Mouse (Mus musculus) heart, postnatal 0 days (tissue): Measurements from ENCODE around the gene Ipo4. TPM values are rescaled to one million over a fixed set of nuclear protein-coding genes. Genes with fewer than 3 reads are reported as not detected.

Source experiments
- ATAC-seq: fragments of 200-750 bp; cut with Nextera tagmentation; 2 replicates; pipeline ENCODE4 v1.8.0; 2017; ENCODE audit warnings: low read depth, moderate number of reproducible peaks, moderate library complexity; ENCODE audit not compliant: insufficient read depth
- DNase-seq: peaks from one replicate; pipeline ENCODE4 v3.0.0-alpha.2; 2016; ENCODE audit warnings: low spot score
- H3K27ac ChIP-seq: fragments of 300-500 bp; sonication (generic); 2 replicates; pipeline ENCODE4 v1.5.1; 2014; ENCODE audit warnings: low read depth, mild to moderate bottlenecking
- H3K27me3 ChIP-seq: fragments of 300-500 bp; sonication (generic); 2 replicates; pipeline ENCODE4 v1.6.1; 2014; ENCODE audit warnings: low read length, mixed read lengths; ENCODE audit not compliant: control insufficient read depth, insufficient read depth
- H3K36me3 ChIP-seq: fragments of 300-500 bp; sonication (generic); replicated peaks from 2 replicates; pipeline ENCODE4 v1.6.1; 2014; ENCODE audit warnings: low read length, mixed read lengths; ENCODE audit not compliant: control insufficient read depth, insufficient read depth
- H3K4me1 ChIP-seq: fragments of 300-500 bp; sonication (generic); 2 replicates; pipeline ENCODE4 v1.6.1; 2014; ENCODE audit warnings: antibody characterized with exemption; ENCODE audit not compliant: control insufficient read depth, insufficient read depth
- H3K4me2 ChIP-seq: fragments of 300-500 bp; sonication (generic); 2 replicates; pipeline ENCODE4 v1.6.1; 2014; ENCODE audit warnings: low read depth, mild to moderate bottlenecking, low read length, moderate library complexity
- H3K4me3 ChIP-seq: fragments of 300-500 bp; sonication (generic); 2 replicates; pipeline ENCODE4 v1.5.1; 2014; ENCODE audit warnings: low read depth, low read length
- H3K9ac ChIP-seq: fragments of 300-500 bp; sonication (generic); replicated peaks from 2 replicates; pipeline ENCODE4 v1.6.1; 2014; ENCODE audit warnings: low read depth, low read length, mixed read lengths
- H3K9me3 ChIP-seq: fragments of 300-500 bp; sonication (generic); replicated peaks from 2 replicates; pipeline ENCODE4 v1.6.1; 2016; ENCODE audit warnings: low read length; ENCODE audit not compliant: control insufficient read depth
- CTCF ChIP-seq: IDR thresholded peaks from 2 replicates; pipeline ENCODE4 v1.5.1; 2016; ENCODE audit warnings: antibody characterized with exemption, control low read depth, low read depth
- EP300 ChIP-seq: IDR thresholded peaks from 2 replicates; pipeline ENCODE4 v1.6.1; 2016; ENCODE audit warnings: antibody characterized with exemption, low read depth
- WGBS: fragments of 180-500 bp; shearing (Covaris S2); extraction: QIAGEN DNeasy Blood & Tissue Kit; methylation state at CpG from one replicate; pipeline ENCODE4 v1.1.7; 2014; 5-methylcytosine and 5-hydroxymethylcytosine counted together
- polyA plus RNA-seq: library from polyadenylated mRNA; unstranded; fragments of >200 nt; fragmentation: Nextera tagmentation; extraction: Ambion mirVana; gene quantifications from 2 replicates; pipeline ENCODE4 v1.2.1, GENCODE M21; 2015
- total RNA-seq: library from RNA; depleted of rRNA; stranded (reverse); fragments of >200 nt; gene quantifications from 2 replicates; pipeline ENCODE4 v1.2.3, GENCODE M21; 2014; ENCODE audit warnings: low replicate concordance

The Ipo4 gene
- total and polyA plus RNA-seq, 2 experiments from 2014 or later, result 37.6 to 49.8 TPM

GRCm38 (mm10) chr14:55614565-55615178, 21.1 kb downstream of the Ipo4 start:
- TF ChIP-seq EP300 (no peak), CTCF (no peak)
- ATAC-seq, result no peak

GRCm38 (mm10) chr14:55613346-55613745, 22.4 kb downstream of the Ipo4 start:
- H3K27me3 ChIP-seq, result no peaks in the 10 kb centered on the region
- ATAC-seq, result no peak
- peaks cover 25% of the 10 kb centered on the region for H3K36me3 ChIP-seq
- H3K4me3 ChIP-seq, result no peak overlapping the region
- H3K4me1 ChIP-seq, result no peaks in the 10 kb centered on the region
- WGBS, result 21% methylated on average over 6 of the region's 6 CpGs
- H3K27ac ChIP-seq, result no peak overlapping the region
- no peak for DNase-seq
- no peak overlapping the region for H3K9ac ChIP-seq
- no peaks in the 10 kb centered on the region for H3K9me3 ChIP-seq
- H3K4me2 ChIP-seq, result no peak overlapping the region
- TF ChIP-seq CTCF (no peak), EP300 (no peak)

More at GRCm38 (mm10) chr14:55614565-55615178, 21.1 kb downstream of the Ipo4 start:
- no peak overlapping the region for H3K27ac ChIP-seq
- H3K9me3 ChIP-seq, result no peaks in the 10 kb centered on the region
- WGBS, result 62% methylated on average over 7 of the region's 7 CpGs
- H3K27me3 ChIP-seq, result no peaks in the 10 kb centered on the region
- H3K4me1 ChIP-seq, result no peaks in the 10 kb centered on the region; the same call in 1 of the 2 replicates
- H3K4me2 ChIP-seq, result no peak overlapping the region
- no peak overlapping the region for H3K9ac ChIP-seq
- H3K36me3 ChIP-seq, result peaks cover 12% of the 10 kb centered on the region
- no peak overlapping the region for H3K4me3 ChIP-seq
- DNase-seq, result no peak

- ATAC-seq (no peak), DNase-seq (no peak)
- H3K27me3 ChIP-seq, result no peaks in the 10 kb centered on the region
- H3K4me3 ChIP-seq, result no peak overlapping the region
- TF ChIP-seq EP300 (no peak), CTCF (no peak)
- no peak overlapping the region for H3K9ac ChIP-seq
- H3K4me2 ChIP-seq, result no peak overlapping the region
- no peaks in the 10 kb centered on the region for H3K9me3 ChIP-seq
- peaks cover 55% of the 10 kb centered on the region for H3K36me3 ChIP-seq
- peaks cover 3% of the 10 kb centered on the region; the same call in 1 of the 2 replicates for H3K4me1 ChIP-seq
- H3K27ac ChIP-seq, result no peak overlapping the region
- WGBS, result 92% methylated on average over 6 of the region's 6 CpGs
These were observed 27.4 kb downstream of the Ipo4 start for GRCm38 (mm10) chr14:55608339-55608738.

- Histone ChIP-seq H3K36me3 (peaks cover 78% of the 10 kb centered on the region), H3K4me2 (peak overlapping the region; percentile 20; the same call in 1 of the 2 replicates), H3K9me3 (no peaks in the 10 kb centered on the region), H3K4me1 (peaks cover 3% of the 10 kb centered on the region; the same call in 1 of the 2 replicates), H3K4me3 (no peak overlapping the region), H3K27ac (no peak overlapping the region), H3K27me3 (no peaks in the 10 kb centered on the region), H3K9ac (no peak overlapping the region)
- DNase-seq (no peak), ATAC-seq (no peak)
- TF ChIP-seq EP300 (no peak), CTCF (no peak)
- WGBS, result 79% methylated on average over 16 of the region's 16 CpGs
These were observed 29.9 kb downstream of the Ipo4 start for GRCm38 (mm10) chr14:55605743-55606459.

DNA sequence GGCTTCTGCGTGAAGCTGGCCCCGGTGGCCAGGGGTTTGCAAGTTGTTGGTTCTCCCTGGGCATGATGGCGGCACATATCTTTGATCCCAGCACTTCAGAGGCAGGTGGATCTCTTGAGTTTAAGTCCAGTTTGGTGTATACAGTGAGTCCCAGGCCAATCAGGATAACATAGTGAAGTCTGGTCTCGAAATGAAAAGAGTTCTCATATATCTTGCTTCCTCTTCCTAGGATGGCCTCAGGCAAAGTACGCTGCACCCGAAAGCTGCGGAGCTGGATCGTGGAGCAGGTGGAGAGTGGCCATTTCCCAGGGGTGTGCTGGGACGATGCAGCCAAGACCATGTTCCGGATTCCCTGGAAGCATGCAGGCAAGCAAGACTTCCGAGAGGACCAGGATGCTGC, 30.9 kb downstream of the Ipo4 start:
- Histone ChIP-seq H3K4me3 (peak overlapping the region; percentile 58), H3K36me3 (peaks cover 80% of the 10 kb centered on the region), H3K4me1 (peaks cover 3% of the 10 kb centered on the region; the same call in 1 of the 2 replicates), H3K4me2 (peak overlapping the region; percentile 70), H3K9ac (peak overlapping the region; percentile 66), H3K27ac (peak overlapping the region; percentile 92), H3K9me3 (no peaks in the 10 kb centered on the region), H3K27me3 (no peaks in the 10 kb centered on the region)
- TF ChIP-seq CTCF (no peak), EP300 (no peak)
- ATAC-seq (no peak), DNase-seq (no peak)
- 91% methylated on average over 11 of the region's 11 CpGs for WGBS
